Mouse (Mus musculus) heart, postnatal 25 days (tissue): ENCODE data around the gene Lcn2. TPM values are rescaled to one million over a fixed set of nuclear protein-coding genes. Genes with fewer than 3 reads are reported as not detected.

Experiments
- DNase-seq: peaks from one replicate; pipeline ENCODE4 v3.0.0; 2022; ENCODE audit warnings: low spot score
- intact Hi-C: fragments of 180-260 bp; cut with DNase I; formaldehyde crosslinking; loops from one replicate; pipeline ENCODE4 v1.15.1; 2025
- total RNA-seq, 2 experiments: library from RNA; stranded (reverse); gene quantifications; 2 replicates each; pipeline ENCODE4 v1.2.3; 2021

The Lcn2 gene
- total RNA-seq, 2 experiments from 2014 or later: 3.1 to 3.6 TPM

- no peak for DNase-seq
- intact Hi-C loops: no loop called here
Observed at GRCm38 (mm10) chr2:32350471-32351051, 37.5 kb downstream of the Lcn2 start.

- DNase-seq: no peak
- intact Hi-C loops: no loop called here
Observed at GRCm38 (mm10) chr2:32349625-32350255, 38.3 kb downstream of the Lcn2 start.

- intact Hi-C loops: no loop called here
- DNase-seq: no peak
Observed at GRCm38 (mm10) chr2:32348311-32348710, 39.7 kb downstream of the Lcn2 start.

DNA sequence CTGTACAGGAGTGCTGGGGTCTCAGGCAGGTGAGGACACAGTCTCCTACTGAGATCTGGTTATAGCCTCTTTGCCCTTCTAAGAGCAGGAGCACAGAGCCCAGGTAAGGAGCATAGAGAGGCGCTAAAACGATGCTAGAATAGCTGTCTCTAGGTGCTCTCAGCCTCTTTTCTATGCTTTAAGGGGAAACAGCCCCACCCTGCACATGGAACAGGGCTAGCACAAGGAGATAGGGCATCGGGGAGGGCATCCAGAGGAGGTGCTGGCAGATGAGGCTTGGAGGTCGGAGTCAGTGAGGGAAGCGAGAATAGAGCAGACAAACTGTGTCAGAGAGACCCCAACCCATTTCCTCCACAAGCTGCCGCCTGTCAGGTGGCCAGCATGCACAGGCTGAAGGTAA lies 41.0 kb downstream of the Lcn2 start:
- no peak for DNase-seq
- intact Hi-C loops: no loop called here

GRCm38 (mm10) chr2:32344598-32345321 lies 43.3 kb downstream of the Lcn2 start:
- intact Hi-C loops: no loop called here
- DNase-seq: no peak

- DNase-seq: no peak
- intact Hi-C loops: no loop called here
Observed at GRCm38 (mm10) chr2:32344056-32344455, 44.0 kb downstream of the Lcn2 start.

GRCm38 (mm10) chr2:32343351-32343671 lies 44.7 kb downstream of the Lcn2 start:
- DNase-seq: no peak
- intact Hi-C loops: no loop called here

DNA sequence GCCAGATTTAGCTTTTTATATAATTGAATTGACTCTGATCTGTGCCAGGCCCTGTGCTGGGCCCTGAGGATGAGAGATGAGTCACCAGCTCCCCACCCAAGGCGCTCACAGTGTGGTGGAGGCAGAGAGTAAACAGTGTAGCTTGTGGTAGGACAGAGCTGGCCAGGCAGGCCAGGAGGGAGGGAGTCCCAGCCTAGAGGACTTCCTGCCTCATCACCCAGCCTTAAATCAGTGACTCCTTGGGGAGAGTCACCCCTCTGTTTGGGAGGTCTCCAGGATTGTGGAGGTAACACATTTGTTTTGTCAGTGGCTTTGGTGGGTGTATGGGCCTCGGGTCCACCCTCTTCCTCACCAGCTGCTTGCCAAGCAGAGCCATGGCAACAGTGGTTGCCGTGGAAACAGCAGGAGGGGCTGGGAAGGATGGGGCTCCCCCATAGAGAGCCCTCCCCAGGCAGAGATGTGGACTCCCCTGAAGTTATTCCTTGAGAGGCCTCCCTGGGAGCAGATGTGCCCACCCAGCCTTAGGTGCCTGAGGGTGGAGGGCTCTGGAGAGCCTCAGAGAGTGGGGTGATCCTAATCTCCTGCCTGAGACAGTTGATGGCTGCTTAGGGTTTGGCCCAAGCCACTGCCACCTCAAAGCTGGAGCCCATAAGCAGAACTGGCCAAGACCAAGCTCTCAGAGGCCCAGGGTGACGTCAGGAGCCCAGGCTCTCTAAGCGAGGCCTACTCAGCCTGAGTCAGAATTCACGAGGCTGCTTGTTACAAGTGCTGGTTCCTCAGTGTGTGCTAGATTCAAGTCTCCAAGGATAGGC lies 45.3 kb downstream of the Lcn2 start:
- intact Hi-C loops: no loop called here
- DNase-seq: peak; percentile 70

GRCm38 (mm10) chr2:32342039-32342438 lies 46.0 kb downstream of the Lcn2 start:
- no peak for DNase-seq
- intact Hi-C loops: no loop called here

GRCm38 (mm10) chr2:32341634-32341939 lies 46.5 kb downstream of the Lcn2 start:
- no peak for DNase-seq
- intact Hi-C loops: no loop called here

GRCm38 (mm10) chr2:32340836-32341633 lies 47.0 kb downstream of the Lcn2 start:
- intact Hi-C loops: no loop called here
- no peak for DNase-seq

GRCm38 (mm10) chr2:32339912-32340642 lies 48.0 kb downstream of the Lcn2 start:
- intact Hi-C loops: no loop called here
- no peak for DNase-seq

DNA sequence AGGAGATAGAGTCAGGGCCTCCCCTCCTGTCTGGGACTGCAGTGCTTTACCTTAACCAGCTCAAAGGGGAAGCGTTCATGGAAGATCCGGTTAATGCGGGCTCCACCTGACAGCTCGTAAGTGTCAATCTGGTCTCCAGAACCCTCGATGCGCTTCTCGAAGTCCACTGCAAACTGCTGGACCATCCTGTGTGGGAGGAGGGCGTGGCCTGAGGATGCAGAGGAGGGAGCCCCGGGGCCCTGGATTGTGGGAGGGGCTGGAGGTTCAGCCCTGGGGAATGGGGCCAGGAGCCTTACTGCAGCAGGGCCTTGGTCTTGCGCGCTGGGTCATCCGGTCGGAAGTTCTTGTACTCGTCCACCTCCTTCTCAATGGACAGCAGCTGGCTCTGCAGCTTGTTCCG lies 52.2 kb downstream of the Lcn2 start:
- intact Hi-C loops: no loop called here
- DNase-seq: no peak

Other genes starting within 250 kb of the Lcn2 start
- gene Prrc2b, start 237.2 kb downstream of the Lcn2 start, total RNA-seq: 10 to 100 TPM; 79.0 to 89.8 TPM
- 10 to 100 TPM; 13.5 to 14.9 TPM for gene Pomt1, start 151.7 kb downstream of the Lcn2 start, total RNA-seq
- 10 to 100 TPM; 19.6 to 21.7 TPM for gene Uck1, start 128.1 kb downstream of the Lcn2 start, total RNA-seq
- 10 to 100 TPM; 70.6 to 71.2 TPM for gene Golga2, start 100.9 kb downstream of the Lcn2 start, total RNA-seq
- gene Swi5, start 100.2 kb downstream of the Lcn2 start, total RNA-seq: 100 to 1,000 TPM; 177 to 188 TPM
- gene Ciz1, start 35.9 kb downstream of the Lcn2 start, total RNA-seq: 10 to 100 TPM; 25.6 to 32.2 TPM
- gene Dnm1, start 34.9 kb downstream of the Lcn2 start, total RNA-seq: 1 to 10 TPM; 5.0 to 5.2 TPM
- gene 1110008P14Rik, start 6.3 kb downstream of the Lcn2 start, total RNA-seq: 10 to 100 TPM; 47.7 to 49.6 TPM
- gene Ptges2, start 7.6 kb upstream of the Lcn2 start, total RNA-seq: 10 to 100 TPM; 78.1 to 81.2 TPM
- gene Naif1, start 62.2 kb upstream of the Lcn2 start, total RNA-seq: 1 to 10 TPM; 3.4 to 4.2 TPM
- gene Slc25a25, start 63.2 kb upstream of the Lcn2 start, total RNA-seq: 1 to 10 TPM; 5.6 to 7.5 TPM
- gene Fam102a, start 147.1 kb upstream of the Lcn2 start, total RNA-seq: 1 to 10 TPM; 7.8 to 9.2 TPM
- 10 to 100 TPM; 18.6 to 23.3 TPM for gene Dpm2, start 182.6 kb upstream of the Lcn2 start, total RNA-seq
- gene Pip5kl1, start 186.5 kb upstream of the Lcn2 start, total RNA-seq: not detected
- not detected for gene 9430097D07Rik, start 187.4 kb upstream of the Lcn2 start, total RNA-seq
- 10 to 100 TPM; 17.7 to 21.4 TPM for gene St6galnac4, start 198.8 kb upstream of the Lcn2 start, total RNA-seq
- gene St6galnac6, start 211.5 kb upstream of the Lcn2 start, total RNA-seq: 100 to 1,000 TPM; 104 to 110 TPM
- 100 to 1,000 TPM; 733 to 743 TPM for gene Ak1, start 233.5 kb upstream of the Lcn2 start, total RNA-seq